Mouse (Mus musculus): ENCODE data around the gene Hist1h4j. TPM values are rescaled to one million over a fixed set of nuclear protein-coding genes. Genes with fewer than 3 reads are reported as not detected.

Hist1h4j gene
- total and polyA plus RNA-seq, 3 experiments: 1.8 to 936 (median 27.8) TPM

DNA sequence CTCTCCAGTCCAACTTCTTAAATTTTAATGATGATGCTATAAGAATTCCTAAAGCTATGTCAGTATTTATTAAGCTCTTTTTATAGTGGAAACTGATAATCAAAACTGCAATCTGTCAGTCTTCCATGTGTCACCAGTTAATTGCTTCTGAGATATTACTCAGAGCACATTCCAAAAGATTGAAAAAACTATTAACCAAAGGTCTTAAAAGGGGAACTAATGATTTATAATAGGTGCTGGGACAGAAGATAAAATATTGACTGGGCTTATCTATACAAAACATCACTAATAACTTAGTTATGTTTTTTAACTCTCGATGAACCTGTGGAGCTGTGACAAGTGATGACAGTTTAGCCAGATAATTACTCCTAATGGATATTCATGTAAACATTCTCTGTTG is 10.1 kb downstream of the Hist1h4j start:
- Histone ChIP-seq H3K36me3 (replicated peaks in 1 of 2; ENCODE audit: control insufficient read depth in 1 of 2, insufficient read depth in 1 of 2, low read length in 1 of 2) (no peaks in the 10 kb centered on the region), H3K27ac (ENCODE audit: insufficient read depth, low read depth) (no peak overlapping the region), H3K4me3 (replicated peaks in 1 of 3; ENCODE audit: low read depth in 2 of 3, low read length in 2 of 3, poor library complexity in 1 of 3) (no peak overlapping the region), H3K4me1 (ENCODE audit: control insufficient read depth in 1 of 2, insufficient read depth in 2 of 2) (no peaks in the 10 kb centered on the region; a peak in 1 of 4 replicates), H3K27me3 (replicated peaks) (no peaks in the 10 kb centered on the region), H3K9me3 (replicated peaks; ENCODE audit: low read length) (no peaks in the 10 kb centered on the region), H3K4me2 (ENCODE audit: insufficient read depth, low read depth, poor library complexity, severe bottlenecking) (no peak overlapping the region), H3K79me2 (replicated peaks; ENCODE audit: control insufficient read depth, extremely low read depth, insufficient read depth, poor library complexity, severe bottlenecking) (no peaks in the 10 kb centered on the region), H3K9ac (ENCODE audit: insufficient read depth, low read depth) (no peak overlapping the region)
- DNase-seq (ENCODE audit: extremely low read depth): no peak
- TF ChIP-seq PAX5 (IDR thresholded peaks at IDR 0.05; ENCODE audit: low read length) (no peak), ZNF384 (IDR thresholded peaks at IDR 0.05; ENCODE audit: low read depth, low read length) (no peak), GABPA (IDR thresholded peaks at IDR 0.05; ENCODE audit: insufficient replicate concordance, low read depth, low read length) (no peak), CHD1 (IDR thresholded peaks at IDR 0.05; ENCODE audit: low read depth, low read length) (no peak), SIN3A (IDR thresholded peaks at IDR 0.05; ENCODE audit: low read length) (no peak), MEF2A (IDR thresholded peaks at IDR 0.05; ENCODE audit: borderline replicate concordance, low read depth, low read length) (no peak), IRF4 (IDR thresholded peaks at IDR 0.05; ENCODE audit: low read depth, low read length) (no peak), CHD2 (IDR thresholded peaks at IDR 0.05; ENCODE audit: low read length) (no peak), RCOR1 (conservative IDR thresholded peaks at IDR 0.05; ENCODE audit: low read depth, low read length) (no peak), KAT2A (IDR thresholded peaks at IDR 0.05; ENCODE audit: insufficient replicate concordance, low read length) (no peak), POLR2A (IDR thresholded peaks at IDR 0.05; ENCODE audit: low read depth, low read length) (no peak), ELF1 (IDR thresholded peaks at IDR 0.05; ENCODE audit: low read depth, low read length) (no peak), CTCF (conservative IDR thresholded peaks at IDR 0.05 in 1 of 2, IDR thresholded peaks at IDR 0.05 in 1 of 2; ENCODE audit: low read depth in 2 of 2, low read length in 2 of 2) (no peak), EP300 (IDR thresholded peaks at IDR 0.05; ENCODE audit: low read length) (no peak), TBP (conservative IDR thresholded peaks at IDR 0.05; ENCODE audit: low read depth, low read length) (no peak), TCF12 (IDR thresholded peaks at IDR 0.05; ENCODE audit: low read depth, low read length) (no peak)
- dilution Hi-C loops (cut with MboI; ENCODE audit: extremely low pct_ligation_motif_present, extremely low pct_unique_long_range_greater_than_20kb, low sequenced_read_pairs) (no loop called here), in situ Hi-C loops (cut with MboI; ENCODE audit: low pct_ligation_motif_present, low pct_unique_long_range_greater_than_20kb, low sequenced_read_pairs) (loop anchor here (10.0 to 25.0 kb wide), 2 partner anchors 290 to 1817 kb away; partner anchors contain the start of genes Hist1h1d, Hist1h2ad, Hist1h2ae and Hist1h2ah)

DNA sequence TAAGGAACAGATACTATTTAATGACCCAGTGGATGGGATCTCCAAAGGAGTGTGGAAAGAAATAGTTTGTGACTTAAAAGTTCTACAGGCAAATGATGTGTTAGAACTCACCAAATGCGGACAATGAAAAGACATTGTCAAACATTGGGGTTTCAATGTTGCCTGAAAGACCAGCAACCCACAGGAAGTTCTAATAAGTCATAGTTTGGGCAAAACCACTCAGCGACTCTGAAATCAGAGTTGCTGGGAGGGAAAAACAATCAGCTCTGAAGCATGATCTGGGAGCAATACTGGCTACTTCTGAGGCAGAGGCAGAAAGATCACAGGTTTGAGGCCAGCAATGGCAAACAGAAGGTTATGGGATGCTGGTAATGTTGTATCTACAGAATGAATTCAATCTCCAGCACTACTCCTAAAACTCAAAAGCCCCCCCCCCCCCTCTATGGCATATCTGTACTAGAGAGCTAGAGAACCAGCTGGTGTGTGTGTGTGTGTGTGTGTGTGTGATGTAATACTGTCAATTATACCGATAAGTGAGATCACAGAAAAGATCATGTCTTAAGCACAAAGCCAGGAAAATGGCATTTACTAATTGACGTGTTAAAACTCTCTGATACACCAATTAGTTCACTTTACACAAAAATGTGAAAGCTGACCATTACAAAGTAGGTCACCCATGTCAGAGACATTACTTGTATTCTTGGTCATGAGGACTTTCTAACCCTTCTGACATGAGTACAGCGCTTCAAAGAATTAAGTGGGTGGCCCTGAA is 14.7 kb downstream of the Hist1h4j start:
- in situ Hi-C loops (cut with MboI; ENCODE audit: low pct_ligation_motif_present, low pct_unique_long_range_greater_than_20kb, low sequenced_read_pairs): loop anchor here (10.0 to 25.0 kb wide), 2 partner anchors 285 to 1813 kb away; partner anchors contain the start of genes Hist1h1d, Hist1h2ad, Hist1h2ae and Hist1h2ah
- H3K27ac ChIP-seq (ENCODE audit: insufficient read depth, low read depth): peak overlapping the region; percentile 73
- TF ChIP-seq ZNF384 (IDR thresholded peaks at IDR 0.05; ENCODE audit: low read depth, low read length): no peak
- TF ChIP-seq ELF1 (IDR thresholded peaks at IDR 0.05; ENCODE audit: low read depth, low read length): no peak
- no peak for TF ChIP-seq IRF4 (IDR thresholded peaks at IDR 0.05; ENCODE audit: low read depth, low read length)
- peak; percentile 91 for TF ChIP-seq POLR2A (IDR thresholded peaks at IDR 0.05; ENCODE audit: low read depth, low read length)
- TF ChIP-seq MXI1 (IDR thresholded peaks at IDR 0.05; ENCODE audit: low read depth, low read length): no peak; the same call in 1 of the 2 replicates
- no peak for TF ChIP-seq ETS1 (conservative IDR thresholded peaks at IDR 0.05; ENCODE audit: low read depth, low read length)
- no peak for TF ChIP-seq MAFK (IDR thresholded peaks at IDR 0.05; ENCODE audit: insufficient replicate concordance, low read length)
- TF ChIP-seq EP300 (IDR thresholded peaks at IDR 0.05; ENCODE audit: low read length): no peak
- TF ChIP-seq HCFC1 (IDR thresholded peaks at IDR 0.05; ENCODE audit: low read depth, low read length): 0 out of 2 replicates have a peak, but pooled peaks have one; percentile 8
- no peak; the same call in 1 of the 2 replicates for TF ChIP-seq MYC (IDR thresholded peaks at IDR 0.05; ENCODE audit: low read depth, low read length)
- TF ChIP-seq MEF2A (IDR thresholded peaks at IDR 0.05; ENCODE audit: borderline replicate concordance, low read depth, low read length): no peak
- TF ChIP-seq E2F4 (IDR thresholded peaks at IDR 0.05; ENCODE audit: insufficient replicate concordance, low read depth, low read length): 0 out of 2 replicates have a peak, but pooled peaks have one; percentile 65
- peak; percentile 46 for TF ChIP-seq USF2 (conservative IDR thresholded peaks at IDR 0.05; ENCODE audit: low read depth, low read length)
- TF ChIP-seq USF1 (IDR thresholded peaks at IDR 0.05; ENCODE audit: low read depth, low read length): no peak
- TF ChIP-seq RCOR1 (conservative IDR thresholded peaks at IDR 0.05; ENCODE audit: low read depth, low read length): no peak
- no peak for TF ChIP-seq ZMIZ1 (IDR thresholded peaks at IDR 0.05; ENCODE audit: low read depth, low read length)
- TF ChIP-seq TBP (conservative IDR thresholded peaks at IDR 0.05; ENCODE audit: low read depth, low read length): 0 out of 2 replicates have a peak, but pooled peaks have one; percentile 18
- no peak for TF ChIP-seq RAD21 (IDR thresholded peaks at IDR 0.05; ENCODE audit: low read depth, low read length)
- no peak for TF ChIP-seq NRF1 (IDR thresholded peaks at IDR 0.05; ENCODE audit: low read depth, low read length)
- TF ChIP-seq UBTF (IDR thresholded peaks at IDR 0.05; ENCODE audit: low read depth, low read length): no peak
- TF ChIP-seq MAZ (IDR thresholded peaks at IDR 0.05; ENCODE audit: low read depth, low read length): 0 out of 2 replicates have a peak, but pooled peaks have one; percentile 18

More for the DNA sequence above, 14.7 kb downstream of the Hist1h4j start:
- DNase-seq (ENCODE audit: extremely low read depth): peak; percentile 67
- Histone ChIP-seq H3K79me2 (replicated peaks; ENCODE audit: control insufficient read depth, extremely low read depth, insufficient read depth, poor library complexity, severe bottlenecking) (no peaks in the 10 kb centered on the region), H3K9ac (ENCODE audit: insufficient read depth, low read depth) (peak overlapping the region; percentile 86), H3K36me3 (replicated peaks in 1 of 2; ENCODE audit: control insufficient read depth in 1 of 2, insufficient read depth in 1 of 2, low read length in 1 of 2) (no peaks in the 10 kb centered on the region), H3K4me2 (ENCODE audit: insufficient read depth, low read depth, poor library complexity, severe bottlenecking) (peak overlapping the region; percentile 85), H3K27me3 (replicated peaks) (no peaks in the 10 kb centered on the region), H3K9me3 (replicated peaks; ENCODE audit: low read length) (no peaks in the 10 kb centered on the region), H3K4me3 (replicated peaks in 1 of 3; ENCODE audit: low read depth in 2 of 3, low read length in 2 of 3, poor library complexity in 1 of 3) (peak overlapping the region; percentile 53 to 69 (median 55)), H3K4me1 (ENCODE audit: control insufficient read depth in 1 of 2, insufficient read depth in 2 of 2) (peaks cover 0 to 14% of the 10 kb centered on the region in 2 experiments; a peak in 2 of 4 replicates)
- dilution Hi-C loops (cut with MboI; ENCODE audit: extremely low pct_ligation_motif_present, extremely low pct_unique_long_range_greater_than_20kb, low sequenced_read_pairs): no loop called here

All from CH12.LX (cell line).